Mouse (Mus musculus): ENCODE data around the gene Tob2. TPM values are rescaled to one million over a fixed set of nuclear protein-coding genes. Genes with fewer than 3 reads are reported as not detected.

The Tob2 gene
- polyA plus RNA-seq, 1 experiment, result 37.9 TPM

DNA sequence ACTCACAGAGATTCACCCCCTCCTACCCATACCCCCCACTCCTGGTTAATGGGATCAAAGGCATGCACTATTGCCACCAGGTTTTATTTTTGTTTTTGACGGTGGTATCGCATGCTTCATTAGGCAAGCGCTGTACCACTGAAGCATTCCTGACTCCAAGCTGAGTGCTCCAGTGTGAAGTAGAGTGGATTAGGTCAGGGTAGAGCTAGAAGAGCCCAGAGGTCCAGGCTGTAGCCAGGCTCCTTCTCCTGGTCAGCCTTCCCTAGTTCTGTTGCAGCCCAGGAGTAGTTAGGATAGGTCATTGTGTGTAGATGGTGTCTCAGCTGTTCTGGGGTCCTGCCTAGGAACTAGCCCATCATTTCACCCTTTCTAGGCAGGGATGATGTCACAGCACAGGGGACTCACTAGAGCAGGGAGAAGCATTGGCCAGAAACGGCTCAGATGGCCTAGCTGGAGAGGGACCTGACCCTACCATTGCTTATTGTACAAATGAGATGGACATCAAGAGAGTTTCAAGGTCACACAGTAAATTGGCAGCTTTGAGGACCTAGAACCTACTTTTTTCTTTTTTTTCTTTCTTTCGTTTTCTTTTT lies 13.5 kb downstream of the Tob2 start:
- H3K4me2 ChIP-seq (ENCODE audit: low read depth), result no peak overlapping the region
- H3K4me3 ChIP-seq, result no peak overlapping the region
- TF ChIP-seq MAX (IDR thresholded peaks at IDR 0.05; ENCODE audit: low read depth) (no peak), TCF12 (IDR thresholded peaks at IDR 0.05; ENCODE audit: insufficient read depth, poor library complexity, severe bottlenecking) (no peak)
- no peaks in the 10 kb centered on the region for H3K27me3 ChIP-seq (ENCODE audit: control insufficient read depth, insufficient read depth, insufficient read length)
- peaks cover 6% of the 10 kb centered on the region for H3K36me3 ChIP-seq (ENCODE audit: control insufficient read depth, insufficient read depth)
- H3ac ChIP-seq (ENCODE audit: control insufficient read depth, insufficient read length), result no peak overlapping the region
- H3K79me2 ChIP-seq (ENCODE audit: control insufficient read depth, insufficient read depth), result peaks cover 3% of the 10 kb centered on the region

GRCm38 (mm10) chr15:81842275-81842674 lies 16.3 kb downstream of the Tob2 start:
- Histone ChIP-seq H3K27me3 (ENCODE audit: control insufficient read depth, insufficient read depth, insufficient read length) (no peaks in the 10 kb centered on the region), H3K4me2 (ENCODE audit: low read depth) (no peak overlapping the region), H3K79me2 (ENCODE audit: control insufficient read depth, insufficient read depth) (no peaks in the 10 kb centered on the region), H3K4me3 (no peak overlapping the region), H3K36me3 (ENCODE audit: control insufficient read depth, insufficient read depth) (no peaks in the 10 kb centered on the region), H3ac (ENCODE audit: control insufficient read depth, insufficient read length) (no peak overlapping the region)
- TF ChIP-seq POLR2AphosphoS2 (IDR thresholded peaks at IDR 0.05; ENCODE audit: insufficient read length, low read depth), result no peak
- no peak for TF ChIP-seq REST (IDR thresholded peaks at IDR 0.05; ENCODE audit: insufficient read depth, insufficient read length)
- no peak for TF ChIP-seq MAX (IDR thresholded peaks at IDR 0.05; ENCODE audit: low read depth)
- TF ChIP-seq USF1 (IDR thresholded peaks at IDR 0.05; ENCODE audit: low read depth), result no peak
- TF ChIP-seq TCF12 (IDR thresholded peaks at IDR 0.05; ENCODE audit: insufficient read depth, poor library complexity, severe bottlenecking), result no peak
- no peak for TF ChIP-seq POLR2A (IDR thresholded peaks at IDR 0.05; ENCODE audit: insufficient read length, low read depth)
- no peak for TF ChIP-seq MYOD1 (IDR thresholded peaks at IDR 0.05; ENCODE audit: control insufficient read depth in 1 of 3, insufficient read length in 2 of 3, low read depth in 2 of 3)
- TF ChIP-seq E2F4 (IDR thresholded peaks at IDR 0.05; ENCODE audit: insufficient read depth), result no peak
- no peak for TF ChIP-seq SRF (IDR thresholded peaks at IDR 0.05; ENCODE audit: control insufficient read depth, insufficient read length, low read depth)
- no peak for TF ChIP-seq TCF3 (IDR thresholded peaks at IDR 0.05; ENCODE audit: insufficient read length, low read depth)
- TF ChIP-seq MYOG (IDR thresholded peaks at IDR 0.05; ENCODE audit: control insufficient read depth in 1 of 3, insufficient read depth in 1 of 3, insufficient read length in 2 of 3, low read depth in 2 of 3), result no peak
- no peak for TF ChIP-seq CEBPB (IDR thresholded peaks at IDR 0.05; ENCODE audit: insufficient read depth, poor library complexity, severe bottlenecking)

DNA sequence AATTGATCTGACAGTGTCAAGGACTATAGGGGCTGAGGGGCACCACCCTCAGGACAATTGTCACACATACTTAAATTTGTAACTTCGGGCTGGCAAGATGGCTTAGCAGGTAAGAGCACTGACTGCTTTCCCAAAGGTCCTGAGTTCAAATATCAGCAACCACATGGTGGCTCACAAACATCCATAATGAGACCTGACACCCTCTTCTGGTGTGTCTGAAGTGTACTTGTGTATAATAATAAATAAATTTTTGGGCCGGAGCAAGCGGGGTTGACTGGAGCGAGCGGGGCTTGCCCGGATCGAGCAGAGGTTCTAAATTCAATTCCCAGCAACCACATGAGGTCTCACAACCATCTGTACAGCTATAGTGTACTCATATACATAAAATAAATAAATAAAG lies 18.3 kb downstream of the Tob2 start:
- H3K4me2 ChIP-seq (ENCODE audit: low read depth), result no peak overlapping the region
- no peaks in the 10 kb centered on the region for H3K36me3 ChIP-seq (ENCODE audit: control insufficient read depth, insufficient read depth)
- TF ChIP-seq POLR2A (IDR thresholded peaks at IDR 0.05; ENCODE audit: insufficient read length, low read depth) (no peak), SRF (IDR thresholded peaks at IDR 0.05; ENCODE audit: control insufficient read depth, insufficient read length, low read depth) (no peak), MYOG (IDR thresholded peaks at IDR 0.05; ENCODE audit: control insufficient read depth in 1 of 3, insufficient read depth in 1 of 3, insufficient read length in 2 of 3, low read depth in 2 of 3) (no peak), POLR2AphosphoS2 (IDR thresholded peaks at IDR 0.05; ENCODE audit: insufficient read length, low read depth) (no peak), CEBPB (IDR thresholded peaks at IDR 0.05; ENCODE audit: insufficient read depth, poor library complexity, severe bottlenecking) (no peak), REST (IDR thresholded peaks at IDR 0.05; ENCODE audit: insufficient read depth, insufficient read length) (no peak), TCF12 (IDR thresholded peaks at IDR 0.05; ENCODE audit: insufficient read depth, poor library complexity, severe bottlenecking) (no peak)

GRCm38 (mm10) chr15:81839634-81840033 lies 19.0 kb downstream of the Tob2 start:
- Histone ChIP-seq H3K27me3 (ENCODE audit: control insufficient read depth, insufficient read depth, insufficient read length) (no peaks in the 10 kb centered on the region), H3ac (ENCODE audit: control insufficient read depth, insufficient read length) (no peak overlapping the region), H3K4me2 (ENCODE audit: low read depth) (peak overlapping the region; percentile 31), H3K36me3 (ENCODE audit: control insufficient read depth, insufficient read depth) (no peaks in the 10 kb centered on the region), H3K4me3 (no peak overlapping the region), H3K79me2 (ENCODE audit: control insufficient read depth, insufficient read depth) (no peaks in the 10 kb centered on the region)
- TF ChIP-seq E2F4 (IDR thresholded peaks at IDR 0.05; ENCODE audit: insufficient read depth) (no peak), MYOD1 (IDR thresholded peaks at IDR 0.05; ENCODE audit: control insufficient read depth in 1 of 3, insufficient read length in 2 of 3, low read depth in 2 of 3) (no peak), TCF3 (IDR thresholded peaks at IDR 0.05; ENCODE audit: insufficient read length, low read depth) (no peak), TCF12 (IDR thresholded peaks at IDR 0.05; ENCODE audit: insufficient read depth, poor library complexity, severe bottlenecking) (no peak), SRF (IDR thresholded peaks at IDR 0.05; ENCODE audit: control insufficient read depth, insufficient read length, low read depth) (no peak), USF1 (IDR thresholded peaks at IDR 0.05; ENCODE audit: low read depth) (no peak), CEBPB (IDR thresholded peaks at IDR 0.05; ENCODE audit: insufficient read depth, poor library complexity, severe bottlenecking) (no peak), POLR2AphosphoS2 (IDR thresholded peaks at IDR 0.05; ENCODE audit: insufficient read length, low read depth) (no peak), MAX (IDR thresholded peaks at IDR 0.05; ENCODE audit: low read depth) (no peak), REST (IDR thresholded peaks at IDR 0.05; ENCODE audit: insufficient read depth, insufficient read length) (no peak), MYOG (IDR thresholded peaks at IDR 0.05; ENCODE audit: control insufficient read depth in 1 of 3, insufficient read depth in 1 of 3, insufficient read length in 2 of 3, low read depth in 2 of 3) (no peak), POLR2A (IDR thresholded peaks at IDR 0.05; ENCODE audit: insufficient read length, low read depth) (no peak)

More for the DNA sequence above, 18.3 kb downstream of the Tob2 start:
- no peaks in the 10 kb centered on the region for H3K27me3 ChIP-seq (ENCODE audit: control insufficient read depth, insufficient read depth, insufficient read length)
- no peak overlapping the region for H3ac ChIP-seq (ENCODE audit: control insufficient read depth, insufficient read length)
- H3K4me3 ChIP-seq, result no peak overlapping the region
- no peaks in the 10 kb centered on the region for H3K79me2 ChIP-seq (ENCODE audit: control insufficient read depth, insufficient read depth)

GRCm38 (mm10) chr15:81838554-81839235 lies 19.9 kb downstream of the Tob2 start:
- H3K79me2 ChIP-seq (ENCODE audit: control insufficient read depth, insufficient read depth), result no peaks in the 10 kb centered on the region
- no peak for TF ChIP-seq CEBPB (IDR thresholded peaks at IDR 0.05; ENCODE audit: insufficient read depth, poor library complexity, severe bottlenecking)
- H3K4me3 ChIP-seq, result no peak overlapping the region
- H3ac ChIP-seq (ENCODE audit: control insufficient read depth, insufficient read length), result no peak overlapping the region
- no peak overlapping the region for H3K4me2 ChIP-seq (ENCODE audit: low read depth)
- H3K36me3 ChIP-seq (ENCODE audit: control insufficient read depth, insufficient read depth), result no peaks in the 10 kb centered on the region
- no peaks in the 10 kb centered on the region for H3K27me3 ChIP-seq (ENCODE audit: control insufficient read depth, insufficient read depth, insufficient read length)
